Mouse (Mus musculus) cerebellum, postnatal 10 days (tissue): ENCODE data around the gene Samd5.

Experiments
- DNase-seq, 2 experiments: peaks; one replicate each; pipeline ENCODE4 v3.0.0; 2021; ENCODE audit warnings: mixed read lengths in 2 of 2

Gene Samd5

GRCm38 (mm10) chr10:9574135-9574534 lies 100.9 kb downstream of the Samd5 start:
- no peak for DNase-seq
